Mouse (Mus musculus) bone marrow macrophage, adult 2 months (primary cell): ENCODE results near the gene Schip1.

ENCODE experiments used
- CTCF ChIP-seq: IDR thresholded peaks from 2 replicates; pipeline ENCODE4 v1.5.1; 2012; ENCODE audit warnings: low read depth, mild to moderate bottlenecking, low read length, moderate library complexity
- POLR2A ChIP-seq: IDR thresholded peaks from 2 replicates; pipeline ENCODE4 v1.6.1; 2012; ENCODE audit warnings: mild to moderate bottlenecking, low read depth, low read length, borderline replicate concordance

DNA sequence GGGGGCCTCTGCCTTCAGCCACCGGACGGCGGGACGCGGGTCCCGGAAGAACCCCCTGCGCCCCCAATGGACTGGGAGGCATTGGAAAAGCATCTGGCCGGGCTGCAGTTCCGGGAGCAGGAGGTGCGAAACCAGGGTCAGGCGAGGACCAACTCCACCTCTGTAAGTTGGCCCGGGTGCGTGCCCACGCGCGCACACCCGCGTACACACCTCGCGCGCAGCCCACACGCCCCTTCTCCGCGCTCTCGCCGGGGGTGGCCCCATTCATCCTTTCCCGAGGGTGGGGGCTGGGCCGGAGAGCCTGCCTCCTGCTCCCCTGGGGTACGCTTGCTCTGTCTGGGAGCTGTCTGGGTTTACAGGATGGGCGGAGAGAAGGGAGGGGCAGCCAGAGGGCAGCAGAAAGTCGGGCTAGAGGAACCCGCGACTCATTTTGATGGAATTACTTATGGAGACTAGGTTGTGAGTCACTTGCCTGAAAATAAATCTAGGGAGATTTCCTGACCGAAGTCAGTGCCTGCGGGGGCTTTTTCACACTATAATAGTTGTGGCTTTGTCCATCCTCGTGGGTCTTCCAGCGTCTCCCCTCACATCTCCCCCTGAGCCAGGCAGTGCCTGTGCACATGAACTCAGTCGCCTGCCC is 430.6 kb downstream of the Schip1 start:
- TF ChIP-seq CTCF, result no peak
- no peak for TF ChIP-seq POLR2A
